Mouse (Mus musculus): ENCODE measurements at regions not wholly inside any gene's neighbourhood (a gene's known extent, or its start where the extent isn't known, plus 50 kb on each side); places are given as distances from the start of the nearest gene placed in this dataset.

DNA sequence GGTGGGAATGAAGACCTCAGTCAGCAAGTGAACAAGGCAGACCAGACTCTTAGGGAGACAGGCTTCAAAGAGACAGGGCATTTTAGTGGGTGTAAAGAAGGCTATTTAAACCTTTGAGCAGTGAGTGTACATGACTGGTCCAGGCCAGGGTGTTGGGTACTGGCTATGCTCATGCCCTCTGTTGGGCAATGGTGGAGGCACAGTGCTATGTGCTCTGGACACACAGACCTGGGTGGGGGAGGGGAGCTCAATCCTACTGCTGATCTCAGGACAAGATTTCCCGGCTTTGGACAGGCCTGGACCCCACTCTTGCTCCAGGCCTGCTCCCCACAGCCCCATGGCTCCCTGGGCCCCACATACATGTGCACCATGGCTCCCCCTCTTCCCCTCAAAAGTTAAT is 355.1 kb downstream of the Slc4a3 start:
- DNase-seq, result no peak

DNA sequence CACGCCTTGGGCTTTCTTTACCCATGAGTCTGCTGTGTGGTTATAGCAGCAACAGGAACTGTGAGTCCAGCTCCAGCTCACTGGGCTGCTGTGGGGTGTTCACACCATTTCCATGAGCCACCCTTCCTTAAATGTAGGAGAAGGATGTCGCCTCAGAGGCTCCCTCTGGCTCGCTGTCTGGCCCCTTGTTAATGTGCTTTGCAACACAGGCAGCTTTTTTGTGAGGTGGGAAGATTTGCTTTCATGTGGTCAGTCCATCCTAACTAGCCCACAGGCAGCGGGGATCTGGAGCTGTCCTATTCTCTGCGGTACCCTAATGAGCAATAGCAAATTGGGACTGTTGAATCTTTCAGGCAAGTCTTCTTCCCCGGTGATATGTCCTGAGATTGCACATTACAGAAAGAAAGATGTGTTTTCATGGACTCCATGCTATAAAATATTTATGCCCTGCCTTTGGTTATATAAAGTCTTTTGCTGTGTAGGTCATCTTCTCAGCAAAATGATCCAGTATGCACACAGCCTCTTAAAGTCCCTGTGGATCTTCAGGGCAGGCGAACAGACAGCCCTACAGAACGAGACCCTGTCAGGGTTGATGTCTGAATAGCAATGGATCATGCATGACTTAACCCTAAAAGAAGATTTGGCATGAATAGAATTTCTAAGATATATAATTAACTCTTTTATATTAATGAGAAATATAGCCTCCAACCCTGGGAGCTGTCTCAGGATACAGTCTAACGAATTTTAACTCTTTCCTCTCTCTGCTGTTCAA is 359.8 kb downstream of the Slc4a3 start:
- no peak for DNase-seq

GRCm38 (mm10) chr1:75915311-75915710 is 369.2 kb downstream of the Slc4a3 start:
- DNase-seq, result no peak

DNA sequence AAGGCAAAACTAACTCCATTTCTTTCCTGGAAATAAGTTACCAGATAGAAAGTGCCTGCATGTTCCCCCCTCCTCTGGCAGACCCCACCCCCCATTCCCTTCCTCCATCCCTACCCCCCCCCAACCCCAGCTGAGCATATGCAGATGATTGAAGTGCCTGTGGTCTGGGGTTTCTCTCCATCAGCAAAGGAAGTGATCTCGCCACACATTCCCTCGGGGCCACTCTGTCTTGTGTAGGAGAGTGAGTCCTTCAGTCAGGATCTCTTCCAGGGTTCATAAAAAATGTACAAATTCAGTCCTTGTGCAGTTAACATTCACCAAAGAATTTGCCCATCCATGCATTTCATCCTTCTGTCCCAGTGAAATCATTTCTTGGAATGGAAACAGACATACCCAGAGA is 370.1 kb downstream of the Slc4a3 start:
- DNase-seq, result no peak

- no peak for DNase-seq
These were observed 373.1 kb downstream of the Slc4a3 start for GRCm38 (mm10) chr1:75919134-75919533.

DNA sequence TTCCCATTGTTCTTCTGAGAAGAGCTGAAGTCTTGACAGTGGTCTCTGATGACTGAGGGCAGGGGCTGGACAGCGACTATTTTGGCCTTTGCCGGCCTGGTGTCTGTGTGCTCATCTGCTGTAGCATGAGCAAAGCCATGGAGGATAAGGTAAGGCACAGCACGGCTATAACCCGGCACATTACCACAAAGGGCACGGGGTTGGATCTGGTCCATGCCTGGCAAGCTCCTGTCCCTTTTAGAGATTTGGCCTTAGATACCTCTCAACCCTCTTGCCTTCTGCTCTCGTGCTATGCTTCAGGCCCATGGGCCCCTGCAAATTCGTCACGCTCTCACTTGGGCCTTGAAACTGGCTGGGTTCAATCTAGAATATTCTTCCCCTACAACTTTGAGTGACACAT is 379.0 kb downstream of the Slc4a3 start:
- no peak for DNase-seq

DNA sequence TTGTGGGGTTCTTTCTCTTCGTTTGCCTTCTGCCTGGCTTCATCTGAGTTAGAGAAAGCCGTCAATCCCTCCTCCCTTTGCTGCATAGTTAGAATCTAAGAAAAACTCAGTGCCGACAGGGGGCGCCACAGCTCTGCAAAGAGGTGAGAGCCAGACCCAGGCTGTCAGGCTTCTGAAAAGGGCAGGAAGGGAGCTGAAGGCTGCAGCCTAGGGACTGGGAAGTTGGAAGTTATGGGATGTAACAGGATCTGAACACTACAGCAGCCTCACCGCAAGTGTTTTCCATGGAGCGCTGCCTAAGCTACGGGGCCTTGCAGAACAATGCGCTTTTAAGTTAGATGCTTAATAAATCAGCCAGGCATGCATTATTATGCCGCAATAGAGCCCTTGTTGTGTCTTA is 379.7 kb downstream of the Slc4a3 start:
- DNase-seq, result peak; percentile 46

DNA sequence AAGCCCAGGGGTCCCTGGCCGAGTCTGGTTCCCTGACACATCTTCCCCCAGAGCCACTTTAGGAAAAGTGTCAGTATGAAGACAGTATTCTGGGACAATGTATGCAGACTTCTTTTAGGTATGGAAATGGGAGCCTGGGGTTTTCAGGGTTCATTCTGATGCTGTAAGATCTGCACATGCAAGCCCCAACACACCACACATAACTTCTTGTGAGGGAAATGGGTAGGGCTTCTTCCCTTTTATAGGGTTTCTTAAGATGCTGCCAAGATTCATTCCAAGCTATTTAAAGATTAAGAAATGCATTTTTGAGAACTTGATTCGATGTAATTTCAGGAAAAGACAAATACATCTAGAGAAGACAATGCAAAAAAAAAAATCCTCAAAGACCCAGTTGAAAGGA is 385.8 kb downstream of the Slc4a3 start:
- no peak for DNase-seq

DNA sequence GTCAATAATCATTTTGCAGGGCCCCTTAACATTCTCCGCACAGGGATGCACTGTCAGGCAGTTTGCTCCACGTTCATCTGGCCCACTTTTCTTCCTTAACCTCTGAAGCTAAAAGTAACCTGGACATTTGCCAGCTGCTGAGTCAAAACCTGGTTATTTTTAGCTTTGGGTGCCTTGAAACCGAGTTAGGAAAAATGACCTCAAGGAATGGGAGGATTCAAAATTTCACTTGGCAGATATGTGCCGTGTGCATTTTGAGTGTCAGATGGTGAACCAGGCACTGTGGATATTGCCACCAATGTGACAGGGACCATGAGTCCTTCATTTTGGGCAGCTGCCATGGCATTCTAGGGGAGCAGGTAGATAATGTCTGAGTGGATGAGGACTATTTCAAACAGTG is 387.8 kb downstream of the Slc4a3 start:
- no peak for DNase-seq

- no peak for DNase-seq
These were observed 388.7 kb downstream of the Slc4a3 start for GRCm38 (mm10) chr1:75934761-75935160.

DNA sequence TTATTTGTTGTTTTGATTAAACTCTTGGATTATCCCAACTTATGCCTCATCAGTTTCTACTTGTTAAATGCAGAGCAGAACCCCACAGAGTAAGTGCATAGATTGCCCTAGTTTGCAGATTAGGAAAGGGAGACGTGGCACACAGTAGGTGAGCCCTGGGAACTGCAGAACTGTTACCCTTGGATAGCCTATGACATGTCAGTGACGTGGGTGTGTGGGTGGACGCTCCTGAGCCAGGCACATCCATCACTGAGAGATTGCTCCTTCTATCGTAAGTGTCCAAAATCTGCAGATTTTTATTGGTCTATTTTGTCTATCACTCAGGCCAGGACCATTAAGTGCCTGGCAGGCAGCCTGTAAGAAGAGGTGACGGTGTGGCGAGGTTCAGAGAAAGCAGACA is 389.8 kb downstream of the Slc4a3 start:
- DNase-seq, result no peak

GRCm38 (mm10) chr1:75936596-75936995 is 390.5 kb downstream of the Slc4a3 start:
- no peak for DNase-seq

DNA sequence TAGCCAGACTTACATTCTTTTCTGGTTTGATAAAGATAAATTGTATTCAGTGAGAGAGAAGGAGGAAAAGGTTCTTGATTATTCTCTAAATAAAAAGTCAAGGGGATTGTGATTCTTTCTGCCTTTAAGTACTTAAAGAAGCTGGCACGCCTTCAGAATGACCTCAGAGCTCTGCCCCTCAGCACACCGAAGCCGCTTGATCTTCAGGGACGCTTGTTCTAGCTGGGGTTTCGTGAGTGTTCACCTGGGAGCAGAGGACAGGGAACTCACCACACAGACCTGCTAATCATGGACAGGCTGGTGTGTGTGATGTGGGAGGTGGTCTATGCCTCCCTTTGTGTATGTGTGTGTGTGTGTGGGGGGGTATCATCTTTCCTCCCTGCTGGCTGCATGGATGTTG is 391.3 kb downstream of the Slc4a3 start:
- DNase-seq, result no peak

GRCm38 (mm10) chr1:75946290-75946839 is 400.3 kb downstream of the Slc4a3 start:
- no peak for DNase-seq

DNA sequence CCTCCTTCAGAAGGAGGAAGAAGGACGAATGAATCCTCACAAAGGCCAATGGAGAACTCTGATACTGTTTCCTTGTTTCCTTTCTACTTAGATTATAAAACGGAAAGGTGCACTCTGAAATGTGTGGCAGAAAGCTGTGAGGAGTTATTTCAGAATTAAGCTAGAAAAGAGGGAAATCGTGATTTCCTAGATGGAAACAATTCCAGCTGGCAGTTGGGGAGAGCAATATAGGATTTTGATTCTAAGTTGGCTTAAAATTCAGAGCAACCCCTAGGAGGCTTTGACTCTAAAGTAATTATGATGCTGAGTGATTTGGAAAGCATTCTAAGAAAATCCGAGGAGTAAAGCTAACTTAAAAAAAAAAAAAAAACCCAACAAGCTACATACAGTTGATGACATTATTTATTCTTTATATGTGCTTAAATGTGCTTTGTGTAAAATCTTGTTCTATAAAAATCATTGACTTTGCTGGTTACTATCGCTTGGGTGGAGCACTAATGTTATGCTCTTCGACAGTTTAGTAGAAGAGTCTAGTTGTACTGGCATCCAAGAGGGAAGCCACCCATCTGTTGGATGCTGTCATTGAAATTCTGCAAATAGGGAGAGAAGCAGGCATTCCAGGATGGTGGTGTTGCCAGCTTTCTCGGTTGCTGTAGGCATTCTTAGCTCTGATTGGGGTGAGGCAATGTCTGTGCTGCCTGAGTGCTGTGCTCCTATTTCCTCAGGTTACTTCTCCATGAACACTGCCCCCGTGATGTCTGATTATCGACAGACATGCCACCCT is 432.3 kb downstream of the Slc4a3 start:
- DNase-seq, result no peak

DNA sequence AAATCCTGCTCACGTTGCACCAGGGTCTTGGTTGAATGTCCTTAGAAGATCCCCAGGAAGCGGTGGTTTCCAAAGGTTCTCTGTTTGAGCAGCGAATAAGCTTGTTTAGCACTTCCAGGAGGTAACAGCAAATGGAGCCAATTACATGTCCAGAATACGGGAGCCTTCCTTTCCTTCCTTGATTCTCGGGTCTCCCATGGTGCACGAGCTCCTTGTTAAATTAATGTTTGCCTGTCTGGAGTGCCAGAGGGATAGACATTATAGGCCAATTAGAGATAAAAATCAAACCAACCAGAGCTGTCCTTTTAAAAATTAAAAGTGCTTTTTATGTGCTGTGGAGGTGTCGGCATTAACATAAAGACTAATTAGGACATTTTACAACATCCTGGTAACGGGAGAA is 437.0 kb downstream of the Slc4a3 start:
- no peak for DNase-seq

- DNase-seq, result no peak
These were observed 437.4 kb downstream of the Slc4a3 start for GRCm38 (mm10) chr1:75983487-75983886.

DNA sequence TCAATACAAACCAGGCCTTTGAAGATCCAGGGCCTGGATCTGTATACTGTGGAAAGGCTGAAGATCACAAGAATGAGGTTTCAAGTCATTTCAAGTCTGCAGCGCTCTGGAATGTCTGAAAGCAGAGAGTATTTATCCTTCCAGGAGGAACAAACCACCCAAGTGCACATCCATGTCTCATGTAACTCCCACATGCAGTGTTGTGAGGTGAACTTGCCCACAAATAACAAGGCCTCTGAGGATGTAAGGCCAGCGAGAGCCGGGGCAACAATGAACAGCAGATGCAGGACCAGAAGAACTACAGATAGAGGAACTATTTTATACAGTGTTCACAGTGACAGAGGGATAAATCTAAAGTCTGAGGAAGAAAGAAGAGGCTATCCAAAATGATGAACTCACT is 442.4 kb downstream of the Slc4a3 start:
- DNase-seq, result no peak

DNA sequence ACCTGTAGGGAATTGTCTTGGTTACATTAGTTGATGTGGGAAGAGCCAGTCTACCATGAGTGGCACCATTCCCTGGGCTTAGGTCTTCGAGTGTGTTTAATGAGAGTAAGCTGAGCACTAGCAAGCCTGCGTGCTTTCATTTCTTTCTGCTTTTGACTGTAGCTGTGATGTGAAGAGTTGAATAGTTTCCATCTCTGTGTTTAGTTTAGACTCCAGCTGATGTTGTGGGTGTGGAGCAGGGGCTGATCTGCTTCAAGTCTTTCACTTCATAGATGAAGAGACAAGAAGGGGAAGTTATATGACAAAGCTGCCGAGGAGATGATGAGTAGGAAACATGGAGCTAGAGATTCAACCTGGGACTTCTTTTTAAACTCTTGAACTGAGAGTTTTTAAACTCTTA is 446.0 kb downstream of the Slc4a3 start:
- no peak for DNase-seq

DNA sequence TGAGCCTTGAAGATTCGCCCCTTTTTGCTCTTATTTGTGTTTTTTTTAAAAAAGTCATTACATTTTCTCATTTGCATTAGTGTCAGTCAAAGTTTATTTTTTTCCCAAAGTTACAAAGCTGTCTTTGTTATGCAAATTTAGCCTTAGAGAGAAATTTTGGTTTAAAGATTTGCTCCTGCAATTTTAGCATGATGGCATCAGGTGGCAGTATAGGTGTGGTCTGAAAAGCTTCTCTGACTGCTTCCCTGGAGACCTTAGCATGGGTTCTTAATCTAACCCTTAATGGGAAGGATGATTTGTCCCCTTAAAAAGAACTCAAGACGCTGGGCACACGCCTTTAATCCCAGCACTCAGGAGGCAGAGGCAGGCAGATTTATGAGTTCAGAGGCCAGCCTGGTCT is 451.2 kb downstream of the Slc4a3 start:
- no peak for DNase-seq

GRCm38 (mm10) chr1:76001124-76001523 is 455.1 kb downstream of the Slc4a3 start:
- DNase-seq, result no peak

- no peak for DNase-seq
These were observed 463.5 kb downstream of the Slc4a3 start for GRCm38 (mm10) chr1:76009601-76010000.

DNA sequence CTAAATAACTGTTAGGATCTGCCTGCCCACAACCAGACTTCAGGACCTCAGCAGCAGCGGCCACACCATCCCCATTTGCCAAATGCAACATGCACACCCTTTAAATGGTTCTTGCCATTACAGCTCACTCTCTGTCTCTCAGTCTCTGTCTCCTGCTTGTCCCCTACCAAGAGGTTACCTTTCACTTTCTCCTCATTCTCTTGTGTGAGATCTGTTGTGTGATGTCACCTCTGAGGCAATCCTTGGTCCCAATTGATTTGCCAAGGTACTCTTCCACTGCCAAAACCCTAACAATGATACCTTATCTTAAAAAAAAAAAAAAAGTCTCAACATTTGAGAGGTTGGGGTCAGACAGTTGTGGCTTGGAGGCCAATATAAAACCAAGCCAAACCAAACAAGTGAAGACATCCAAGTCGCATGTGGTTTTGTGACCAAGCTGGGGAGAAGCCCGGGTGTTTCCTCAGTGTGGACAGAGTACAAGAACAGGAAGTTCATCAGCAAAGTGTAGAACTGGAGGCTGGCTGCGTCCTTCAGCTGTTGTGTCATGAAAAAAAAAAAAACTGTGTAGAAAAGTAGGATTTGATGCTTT is 464.2 kb downstream of the Slc4a3 start:
- no peak for DNase-seq

DNA sequence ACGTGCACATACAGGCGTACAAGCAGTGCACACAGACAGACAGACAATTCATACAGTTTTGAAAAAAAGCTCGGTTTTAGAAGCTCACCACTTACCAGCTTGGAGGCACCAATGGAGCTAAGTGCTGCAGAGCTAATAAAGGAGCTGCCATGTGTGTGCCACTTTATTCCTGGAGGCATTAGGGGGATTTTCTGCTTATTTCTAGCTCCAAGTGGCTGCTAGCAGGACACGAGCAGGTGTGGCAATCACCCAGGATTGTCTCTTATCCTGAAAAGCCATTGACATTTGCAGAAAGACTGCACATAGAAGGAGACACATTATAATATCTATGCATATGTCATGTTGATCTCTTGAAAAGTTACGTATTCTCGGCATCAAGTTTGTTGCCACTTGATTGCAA is 472.5 kb downstream of the Slc4a3 start:
- no peak for DNase-seq

Data from thymus, postnatal 4 days (tissue).